Mouse (Mus musculus): ENCODE measurements around the gene Tnfrsf14. TPM values are rescaled to one million over a fixed set of nuclear protein-coding genes. Genes with fewer than 3 reads are reported as not detected.

The Tnfrsf14 gene
- total and polyA plus RNA-seq, 2 experiments from 2014 or later, result 0.40 to 2.7 TPM

GRCm38 (mm10) chr4:154933306-154933907, 5.0 kb upstream of the Tnfrsf14 start:
- ATAC-seq (ENCODE audit: insufficient read depth, low read depth) (0 out of 2 replicates have a peak, but pooled peaks have one; percentile 20), DNase-seq (ENCODE audit: low spot score) (no peak)
- peaks cover 4% of the 10 kb centered on the region for H3K4me1 ChIP-seq (ENCODE audit: control insufficient read depth, insufficient read depth)
- no peak overlapping the region for H3K27ac ChIP-seq (ENCODE audit: low read depth)
- TF ChIP-seq CTCF (IDR thresholded peaks at IDR 0.05; ENCODE audit: low read depth) (no peak), EP300 (IDR thresholded peaks at IDR 0.05; ENCODE audit: low read depth) (no peak)
- H3K9me3 ChIP-seq (replicated peaks; ENCODE audit: control insufficient read depth, low read length), result no peaks in the 10 kb centered on the region
- WGBS, result 38% methylated on average over 13 of the region's 13 CpGs
- no peaks in the 10 kb centered on the region for H3K27me3 ChIP-seq (ENCODE audit: control insufficient read depth, insufficient read depth, low read length)
- H3K4me2 ChIP-seq (ENCODE audit: low read depth, low read length), result no peak overlapping the region
- no peak overlapping the region for H3K4me3 ChIP-seq (ENCODE audit: low read depth, low read length)
- no peaks in the 10 kb centered on the region for H3K36me3 ChIP-seq (replicated peaks; ENCODE audit: control insufficient read depth, insufficient read depth, low read length)
- no peak overlapping the region for H3K9ac ChIP-seq (replicated peaks; ENCODE audit: low read depth, low read length)

GRCm38 (mm10) chr4:154929088-154929660, 811 bp upstream of the Tnfrsf14 start:
- no peak overlapping the region for H3K27ac ChIP-seq (ENCODE audit: low read depth)
- ATAC-seq (ENCODE audit: insufficient read depth, low read depth) (no peak), DNase-seq (ENCODE audit: low spot score) (no peak)
- H3K4me3 ChIP-seq (ENCODE audit: low read depth, low read length), result no peak overlapping the region
- H3K27me3 ChIP-seq (ENCODE audit: control insufficient read depth, insufficient read depth, low read length), result no peaks in the 10 kb centered on the region
- no peak overlapping the region for H3K9ac ChIP-seq (replicated peaks; ENCODE audit: low read depth, low read length)
- 73% methylated on average over 12 of the region's 12 CpGs for WGBS
- peaks cover 7% of the 10 kb centered on the region for H3K4me1 ChIP-seq (ENCODE audit: control insufficient read depth, insufficient read depth)
- no peaks in the 10 kb centered on the region for H3K36me3 ChIP-seq (replicated peaks; ENCODE audit: control insufficient read depth, insufficient read depth, low read length)
- H3K9me3 ChIP-seq (replicated peaks; ENCODE audit: control insufficient read depth, low read length), result no peaks in the 10 kb centered on the region
- no peak for TF ChIP-seq CTCF (IDR thresholded peaks at IDR 0.05; ENCODE audit: low read depth)
- no peak for TF ChIP-seq EP300 (IDR thresholded peaks at IDR 0.05; ENCODE audit: low read depth)
- no peak overlapping the region for H3K4me2 ChIP-seq (ENCODE audit: low read depth, low read length)

- DNase-seq (ENCODE audit: low spot score), result no peak
- ATAC-seq (ENCODE audit: insufficient read depth, low read depth), result peak; percentile 14; the same call in 1 of the 2 replicates
These were observed 445 bp downstream of the Tnfrsf14 start for GRCm38 (mm10) chr4:154927899-154928337.

GRCm38 (mm10) chr4:154926969-154927898, 1.1 kb downstream of the Tnfrsf14 start:
- DNase-seq (ENCODE audit: low spot score) (no peak), ATAC-seq (ENCODE audit: insufficient read depth, low read depth) (no peak)
- Histone ChIP-seq H3K9ac (replicated peaks; ENCODE audit: low read depth, low read length) (peak overlapping the region; percentile 33), H3K4me1 (ENCODE audit: control insufficient read depth, insufficient read depth) (peaks cover 7% of the 10 kb centered on the region), H3K36me3 (replicated peaks; ENCODE audit: control insufficient read depth, insufficient read depth, low read length) (no peaks in the 10 kb centered on the region), H3K27me3 (ENCODE audit: control insufficient read depth, insufficient read depth, low read length) (no peaks in the 10 kb centered on the region), H3K9me3 (replicated peaks; ENCODE audit: control insufficient read depth, low read length) (no peaks in the 10 kb centered on the region), H3K4me3 (ENCODE audit: low read depth, low read length) (peak overlapping the region; percentile 28), H3K4me2 (ENCODE audit: low read depth, low read length) (peak overlapping the region; percentile 52), H3K27ac (ENCODE audit: low read depth) (peak overlapping the region; percentile 56)
- no peak for TF ChIP-seq EP300 (IDR thresholded peaks at IDR 0.05; ENCODE audit: low read depth)
- 57% methylated on average over 9 of the region's 9 CpGs for WGBS

More at GRCm38 (mm10) chr4:154927899-154928337, 445 bp downstream of the Tnfrsf14 start:
- WGBS, result 38% methylated on average over 5 of the region's 5 CpGs
- peak overlapping the region; percentile 52 for H3K4me2 ChIP-seq (ENCODE audit: low read depth, low read length)
- H3K4me3 ChIP-seq (ENCODE audit: low read depth, low read length), result peak overlapping the region; percentile 28
- peak overlapping the region; percentile 56 for H3K27ac ChIP-seq (ENCODE audit: low read depth)
- H3K36me3 ChIP-seq (replicated peaks; ENCODE audit: control insufficient read depth, insufficient read depth, low read length), result no peaks in the 10 kb centered on the region
- no peaks in the 10 kb centered on the region for H3K27me3 ChIP-seq (ENCODE audit: control insufficient read depth, insufficient read depth, low read length)
- TF ChIP-seq EP300 (IDR thresholded peaks at IDR 0.05; ENCODE audit: low read depth) (no peak), CTCF (IDR thresholded peaks at IDR 0.05; ENCODE audit: low read depth) (no peak)
- H3K9ac ChIP-seq (replicated peaks; ENCODE audit: low read depth, low read length), result peak overlapping the region; percentile 33
- peaks cover 7% of the 10 kb centered on the region for H3K4me1 ChIP-seq (ENCODE audit: control insufficient read depth, insufficient read depth)
- H3K9me3 ChIP-seq (replicated peaks; ENCODE audit: control insufficient read depth, low read length), result no peaks in the 10 kb centered on the region

- Histone ChIP-seq H3K36me3 (replicated peaks; ENCODE audit: control insufficient read depth, insufficient read depth, low read length) (no peaks in the 10 kb centered on the region), H3K27me3 (ENCODE audit: control insufficient read depth, insufficient read depth, low read length) (no peaks in the 10 kb centered on the region), H3K4me2 (ENCODE audit: low read depth, low read length) (no peak overlapping the region), H3K9ac (replicated peaks; ENCODE audit: low read depth, low read length) (no peak overlapping the region), H3K4me1 (ENCODE audit: control insufficient read depth, insufficient read depth) (peaks cover 7% of the 10 kb centered on the region), H3K9me3 (replicated peaks; ENCODE audit: control insufficient read depth, low read length) (no peaks in the 10 kb centered on the region), H3K4me3 (ENCODE audit: low read depth, low read length) (no peak overlapping the region), H3K27ac (ENCODE audit: low read depth) (no peak overlapping the region)
- no peak for DNase-seq (ENCODE audit: low spot score)
- no peak for TF ChIP-seq EP300 (IDR thresholded peaks at IDR 0.05; ENCODE audit: low read depth)
- 0 out of 2 replicates have a peak, but pooled peaks have one; percentile 21 for TF ChIP-seq CTCF (IDR thresholded peaks at IDR 0.05; ENCODE audit: low read depth)
- 59% methylated on average over 4 of the region's 4 CpGs for WGBS
- no peak for ATAC-seq (ENCODE audit: insufficient read depth, low read depth)
These were observed 3.0 kb downstream of the Tnfrsf14 start for GRCm38 (mm10) chr4:154925413-154925812.
